In genomic region chr3:101304156-101304555, GRCm38 (mm10) we compare ENCODE assay signal across 8 mouse cellular contexts. TPM values are rescaled to one million over a fixed set of nuclear protein-coding genes. Genes with fewer than 3 reads are reported as not detected.
A peak's percentile ranks its signal among the peaks of the same experiment; 100 is the strongest.
DNase-seq lines count a peak whose midpoint lies in the region; ATAC-seq and TF ChIP-seq lines count a peak whose summit lies in the region.

No protein-coding gene starts in this region.

- peak; percentile 85 for DNase-seq in intestine, embryonic 14.5 days (ENCODE audit: low spot score)
- DNase-seq in c-Kit-positive CD71-positive TER-119-positive erythroid progenitor cells, embryonic 14.5 days (ENCODE audit: low spot score): peak; percentile 61
- DNase-seq in hindbrain, embryonic 14.5 days (ENCODE audit: low spot score): peak; percentile 79
- DNase-seq in layer of hippocampus, postnatal 36 days: peak; percentile 65 to 74
- peak; percentile 83 for DNase-seq in midbrain, postnatal 0 days (ENCODE audit: low spot score)
- DNase-seq in thymus, adult 2 months: peak; percentile 78

- no peak for ATAC-seq in intestine, embryonic 14.5 days (replicated peaks; ENCODE audit: low FRiP score, low TSS enrichment, low read depth)
- ATAC-seq in intestine, embryonic 16.5 days: no peak
- peak; percentile 13; the same call in 1 of the 2 replicates for ATAC-seq in forebrain, embryonic 16.5 days
- no peak; the same call in 1 of the 2 replicates for ATAC-seq in hindbrain, embryonic 14.5 days (ENCODE audit: low FRiP score)
- peak; percentile 36; the same call in 1 of the 2 replicates for ATAC-seq in midbrain, postnatal 0 days (ENCODE audit: low FRiP score)

- WGBS in intestine, embryonic 14.5 days: 18% methylated on average over 8 of the region's 8 CpGs
- WGBS in intestine, embryonic 16.5 days: 23% methylated on average over 8 of the region's 8 CpGs
- 20% methylated on average over 8 of the region's 8 CpGs for WGBS in forebrain, embryonic 16.5 days
- WGBS in hindbrain, embryonic 14.5 days: 23% methylated on average over 8 of the region's 8 CpGs
- WGBS in midbrain, postnatal 0 days: 22% methylated on average over 8 of the region's 8 CpGs
- WGBS in thymus, adult 2 months: 45% methylated on average over 8 of the region's 8 CpGs

- no peaks in the 10 kb centered on the region for H3K36me3 ChIP-seq in intestine, embryonic 14.5 days (ENCODE audit: control insufficient read depth, insufficient read depth, low read length)
- H3K36me3 ChIP-seq in intestine, embryonic 16.5 days (ENCODE audit: control insufficient read depth, insufficient read depth, low read length): no peaks in the 10 kb centered on the region
- H3K36me3 ChIP-seq in forebrain, embryonic 16.5 days (ENCODE audit: control insufficient read depth, insufficient read depth): no peaks in the 10 kb centered on the region
- H3K36me3 ChIP-seq in hindbrain, embryonic 14.5 days (replicated peaks; ENCODE audit: control insufficient read depth, insufficient read depth): no peaks in the 10 kb centered on the region
- H3K36me3 ChIP-seq in midbrain, postnatal 0 days (ENCODE audit: insufficient read depth, low read length): no peaks in the 10 kb centered on the region
- no peaks in the 10 kb centered on the region for H3K36me3 ChIP-seq in thymus, adult 2 months (ENCODE audit: control insufficient read depth, insufficient read depth, low read length)

- no peaks in the 10 kb centered on the region for H3K9me3 ChIP-seq in intestine, embryonic 14.5 days (ENCODE audit: control insufficient read depth, low read length)
- no peaks in the 10 kb centered on the region for H3K9me3 ChIP-seq in intestine, embryonic 16.5 days (ENCODE audit: control insufficient read depth, low read length)
- no peaks in the 10 kb centered on the region for H3K9me3 ChIP-seq in forebrain, embryonic 16.5 days (ENCODE audit: control insufficient read depth, low read length)
- H3K9me3 ChIP-seq in hindbrain, embryonic 14.5 days (ENCODE audit: control insufficient read depth, low read length): no peaks in the 10 kb centered on the region
- no peaks in the 10 kb centered on the region for H3K9me3 ChIP-seq in midbrain, postnatal 0 days (ENCODE audit: low read length)

- TF ChIP-seq POLR2A in thymus, adult 2 months (IDR thresholded peaks at IDR 0.05; ENCODE audit: control insufficient read depth, extremely low read depth, insufficient read depth, low read length, poor library complexity): no peak

- H3K4me1 ChIP-seq in intestine, embryonic 14.5 days (replicated peaks; ENCODE audit: control insufficient read depth, insufficient read depth, low read length): peaks cover 8% of the 10 kb centered on the region; the same call in 1 of the 2 replicates
- H3K4me1 ChIP-seq in intestine, embryonic 16.5 days (ENCODE audit: control insufficient read depth, insufficient read depth, low read length): peaks cover 7% of the 10 kb centered on the region; the same call in 1 of the 2 replicates
- peaks cover 25% of the 10 kb centered on the region for H3K4me1 ChIP-seq in forebrain, embryonic 16.5 days (replicated peaks; ENCODE audit: control insufficient read depth, insufficient read depth, low read length)
- H3K4me1 ChIP-seq in hindbrain, embryonic 14.5 days (replicated peaks; ENCODE audit: control insufficient read depth, insufficient read depth, low read length): peaks cover 25% of the 10 kb centered on the region
- H3K4me1 ChIP-seq in midbrain, postnatal 0 days (ENCODE audit: insufficient read depth, low read length): 0 out of 2 replicates have a peak, but pooled peaks cover 6% of the 10 kb centered on the region
- H3K4me1 ChIP-seq in thymus, adult 2 months (replicated peaks; ENCODE audit: control insufficient read depth, insufficient read depth, low read length): peaks cover 20% of the 10 kb centered on the region

- H3K4me3 ChIP-seq in intestine, embryonic 14.5 days (ENCODE audit: low read depth, low read length): no peak overlapping the region
- no peak overlapping the region for H3K4me3 ChIP-seq in intestine, embryonic 16.5 days (ENCODE audit: low read length)
- H3K4me3 ChIP-seq in forebrain, embryonic 16.5 days (replicated peaks; ENCODE audit: low read length): no peak overlapping the region
- H3K4me3 ChIP-seq in hindbrain, embryonic 14.5 days (replicated peaks; ENCODE audit: low read length): no peak overlapping the region
- no peak overlapping the region for H3K4me3 ChIP-seq in midbrain, postnatal 0 days (ENCODE audit: low read depth, low read length)
- H3K4me3 ChIP-seq in thymus, adult 2 months (ENCODE audit: control insufficient read depth, insufficient read depth, low read length): no peak overlapping the region

- peak; percentile 82 for TF ChIP-seq CTCF in midbrain, postnatal 0 days (IDR thresholded peaks at IDR 0.05)
- peak; percentile 75; the same call in 1 of the 2 replicates for TF ChIP-seq CTCF in thymus, adult 2 months (IDR thresholded peaks at IDR 0.05; ENCODE audit: borderline replicate concordance, control insufficient read depth, extremely low read depth, insufficient read depth, low read length, poor library complexity)

- no peak overlapping the region for H3K4me2 ChIP-seq in intestine, embryonic 14.5 days (ENCODE audit: low read length)
- no peak overlapping the region for H3K4me2 ChIP-seq in intestine, embryonic 16.5 days (ENCODE audit: low read depth, low read length)
- H3K4me2 ChIP-seq in forebrain, embryonic 16.5 days (ENCODE audit: low read length): no peak overlapping the region
- H3K4me2 ChIP-seq in hindbrain, embryonic 14.5 days (replicated peaks): no peak overlapping the region
- no peak overlapping the region for H3K4me2 ChIP-seq in midbrain, postnatal 0 days (ENCODE audit: low read depth, low read length, poor library complexity, severe bottlenecking)

- H3K9ac ChIP-seq in intestine, embryonic 14.5 days (ENCODE audit: low read length): no peak overlapping the region
- H3K9ac ChIP-seq in intestine, embryonic 16.5 days (ENCODE audit: low read depth, low read length): no peak overlapping the region
- no peak overlapping the region for H3K9ac ChIP-seq in forebrain, embryonic 16.5 days (replicated peaks; ENCODE audit: low read depth, low read length)
- no peak overlapping the region for H3K9ac ChIP-seq in hindbrain, embryonic 14.5 days
- no peak overlapping the region for H3K9ac ChIP-seq in midbrain, postnatal 0 days (replicated peaks; ENCODE audit: low read length, poor library complexity, severe bottlenecking)

- H3K27ac ChIP-seq in intestine, embryonic 14.5 days (ENCODE audit: low read depth): no peak overlapping the region
- H3K27ac ChIP-seq in intestine, embryonic 16.5 days (ENCODE audit: low read length): no peak overlapping the region
- no peak overlapping the region for H3K27ac ChIP-seq in forebrain, embryonic 16.5 days (ENCODE audit: low read length)
- H3K27ac ChIP-seq in hindbrain, embryonic 14.5 days: no peak overlapping the region
- no peak overlapping the region for H3K27ac ChIP-seq in midbrain, postnatal 0 days (ENCODE audit: low read depth, low read length)
- no peak overlapping the region for H3K27ac ChIP-seq in thymus, adult 2 months (ENCODE audit: control insufficient read depth, insufficient read depth, low read length)

- H3K27me3 ChIP-seq in intestine, embryonic 14.5 days (replicated peaks; ENCODE audit: control insufficient read depth, insufficient read depth, low read length): no peaks in the 10 kb centered on the region
- H3K27me3 ChIP-seq in intestine, embryonic 16.5 days (replicated peaks; ENCODE audit: control insufficient read depth, insufficient read depth, low read length): no peaks in the 10 kb centered on the region
- H3K27me3 ChIP-seq in forebrain, embryonic 16.5 days (replicated peaks; ENCODE audit: control insufficient read depth, insufficient read depth, low read length): no peaks in the 10 kb centered on the region
- no peaks in the 10 kb centered on the region for H3K27me3 ChIP-seq in hindbrain, embryonic 14.5 days (ENCODE audit: control insufficient read depth, insufficient read depth, low read length)
- H3K27me3 ChIP-seq in midbrain, postnatal 0 days (ENCODE audit: insufficient read depth, low read length): no peaks in the 10 kb centered on the region
- H3K27me3 ChIP-seq in thymus, adult 2 months (ENCODE audit: control insufficient read depth, insufficient read depth, low read length): no peaks in the 10 kb centered on the region

RNA-seq across cellular contexts. Expression of gene Cd2, which starts 16.4 kb away (rescaled TPM):
- 0.28 TPM in 1 of 2 replicates, not detected in the other for polyA plus RNA-seq in intestine, embryonic 14.5 days (2014; fragmentation: Nextera tagmentation; extraction: Ambion mirVana)
- polyA plus RNA-seq in intestine, embryonic 16.5 days (2015; fragmentation: Nextera tagmentation; extraction: Ambion mirVana): 0.31 and 0.56 TPM in 2 replicates
- polyA plus RNA-seq in forebrain, embryonic 16.5 days (2015; fragmentation: Nextera tagmentation; extraction: Ambion mirVana): 0.37 and 0.57 TPM in 2 replicates
- polyA plus RNA-seq in hindbrain, embryonic 14.5 days (2014; fragmentation: Nextera tagmentation; extraction: Ambion mirVana): not detected in 2 replicates
- not detected for total RNA-seq in layer of hippocampus, postnatal 36 days (2021)
- total RNA-seq in midbrain, postnatal 0 days (2014; rRNA removed): not detected in 2 replicates
- polyA plus RNA-seq in midbrain, postnatal 0 days (2015; fragmentation: Nextera tagmentation; extraction: Ambion mirVana): 0.21 and 0.22 TPM in 2 replicates
- 97.5 and 117 TPM in 2 replicates for polyA plus RNA-seq in thymus, adult 2 months (2012; rRNA removed)

Comparison
In these comparisons a context has a peak if more than half of its experiments do, and no peak if none do; other contexts are left out.
1. ATAC-seq: peak in forebrain, embryonic 16.5 days (single experiment) and midbrain, postnatal 0 days (single experiment); none in intestine, embryonic 14.5 days (single experiment), intestine, embryonic 16.5 days (single experiment) and hindbrain, embryonic 14.5 days (single experiment).
2. RNA of gene Cd2, which starts 16.4 kb away (polyA plus RNA-seq): 97.5 to 117 TPM in thymus, adult 2 months; 0.37 to 0.57 TPM in forebrain, embryonic 16.5 days, 0.31 to 0.56 TPM in intestine, embryonic 16.5 days, 0.28 TPM in intestine, embryonic 14.5 days, 0.21 to 0.22 TPM in midbrain, postnatal 0 days and not detected in hindbrain, embryonic 14.5 days; every median in the first group is over 10 times any median in the second.
3. Peak in every context shown above with its lines, with median percentiles within 50 percentile points of each other: DNase-seq.